Mouse (Mus musculus): ENCODE results near the gene Lpar3.

- TF ChIP-seq CTCF (conservative IDR thresholded peaks at IDR 0.05; ENCODE audit: insufficient read depth, insufficient read length, low read depth, low read length) (no peak), POLR2A (IDR thresholded peaks at IDR 0.05; ENCODE audit: low read depth, low read length) (no peak)
Observed at GRCm38 (mm10) chr3:146246557-146246956, 25.8 kb downstream of the Lpar3 start.

Measured in kidney, adult 2 months (tissue).